ENCODE assay signal across 8 mouse cellular contexts in the genomic region with DNA sequence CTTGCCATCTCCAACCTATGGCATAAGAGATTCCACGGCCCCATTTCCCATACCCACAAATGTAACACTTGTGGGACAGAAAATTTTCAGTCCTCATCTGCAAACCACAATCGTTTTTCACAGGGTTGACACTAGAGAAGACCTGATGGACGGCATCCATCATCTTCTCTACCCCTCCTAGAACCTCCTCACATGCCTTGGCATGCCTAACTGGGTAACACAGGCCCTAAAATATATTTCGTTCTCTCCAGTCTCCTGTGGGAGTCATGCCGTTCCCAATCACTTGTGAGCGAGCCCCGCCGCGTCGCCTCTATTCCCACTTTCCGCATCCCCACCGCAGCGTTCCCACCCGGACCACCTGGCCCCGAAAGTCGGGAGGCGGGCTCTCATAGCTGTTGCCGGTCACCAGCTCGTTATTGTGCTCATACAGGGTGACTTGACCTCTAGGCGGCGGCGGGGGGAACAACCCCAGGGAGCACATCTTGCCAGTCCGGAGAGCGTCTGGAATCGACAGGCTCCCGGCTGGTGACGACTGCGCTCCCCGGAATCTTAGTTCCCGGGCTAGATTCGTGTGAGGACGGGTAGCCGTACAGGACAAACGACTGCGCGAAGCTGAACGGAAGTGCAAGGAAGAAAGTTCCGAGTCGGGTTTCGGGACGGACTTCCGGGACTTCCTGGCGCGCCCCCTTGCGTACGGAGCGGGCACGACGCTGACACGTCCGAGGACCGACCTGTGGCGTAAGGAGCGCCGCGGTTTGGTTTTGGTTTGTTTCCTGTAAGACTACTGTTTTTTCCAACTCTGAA. TPM values are rescaled to one million over a fixed set of nuclear protein-coding genes. Genes with fewer than 3 reads are reported as not detected.
DNase-seq lines count a peak whose midpoint lies in the region; ATAC-seq lines count a peak whose summit lies in the region.

A gene (minus strand): TSS at position 634 of the 804 bp plus-strand sequence.

- peak within 1 kb of the TSS; percentile 75 for H3K4me2 ChIP-seq in hindbrain, embryonic 11.5 days (replicated peaks; ENCODE audit: low read depth, low read length)

- peak within 1 kb of the TSS; percentile 87 for H3K9ac ChIP-seq in hindbrain, embryonic 11.5 days (ENCODE audit: low read depth, low read length)

- DNase-seq in Muller cell, postnatal 12 days (ENCODE audit: inconsistent ontology term) = peak; percentile 97
- peak; percentile 94 for DNase-seq in cerebellum, adult 9-11 months
- peak; percentile 87 to 97 for DNase-seq in frontal cortex, adult 2 months (ENCODE audit: extremely low spot score in 1 of 2, low spot score in 1 of 2)
- DNase-seq in hindbrain, embryonic 11.5 days (ENCODE audit: low spot score) = peak; percentile 98
- peak; percentile 95 to 96 for DNase-seq in layer of hippocampus, postnatal 10 days (ENCODE audit: low spot score in 2 of 2)
- DNase-seq in lung, postnatal 10 days = peak; percentile 97
- DNase-seq in ovary, postnatal 36 days (ENCODE audit: low spot score) = peak; percentile 95
- DNase-seq in thymus, postnatal 25 days = peak; percentile 94

- 1% methylated on average over 55 of the region's 56 CpGs for WGBS in hindbrain, embryonic 11.5 days

- peak; percentile 87 for ATAC-seq in hindbrain, embryonic 11.5 days (ENCODE audit: low FRiP score)

- H3K4me1 ChIP-seq in hindbrain, embryonic 11.5 days (replicated peaks; ENCODE audit: control insufficient read depth, insufficient read depth, low read length) = peaks cover 6% of the 10 kb centered on the region; the same call in 1 of the 2 replicates

- H3K27ac ChIP-seq in hindbrain, embryonic 11.5 days (ENCODE audit: low read depth, low read length) = peak within 1 kb of the TSS; percentile 61

- H3K4me3 ChIP-seq in hindbrain, embryonic 11.5 days (ENCODE audit: low read depth, low read length) = peak within 1 kb of the TSS; percentile 80

- H3K9me3 ChIP-seq in hindbrain, embryonic 11.5 days (ENCODE audit: control insufficient read depth, low read length) = no peaks in the 10 kb centered on the region

- no peaks in the 10 kb centered on the region for H3K27me3 ChIP-seq in hindbrain, embryonic 11.5 days (ENCODE audit: control insufficient read depth, insufficient read depth, low read length)

- H3K36me3 ChIP-seq in hindbrain, embryonic 11.5 days (ENCODE audit: control insufficient read depth, insufficient read depth, low read length) = no peaks in the 10 kb centered on the region

RNA-seq across cellular contexts. Expression of the gene that starts here (rescaled TPM):
- 18.1 and 18.6 TPM in 2 replicates for polyA plus RNA-seq in frontal cortex, adult 2 months (2012; rRNA removed)
- 65.9 and 76.2 TPM in 2 replicates for polyA plus RNA-seq in hindbrain, embryonic 11.5 days (2014; fragmentation: Nextera tagmentation; extraction: Ambion mirVana)
- 10 to 100 TPM; 23.2 to 26.3 TPM for total RNA-seq in layer of hippocampus, postnatal 10 days (2021)

Comparison
In these comparisons a context has a peak if more than half of its experiments do, and no peak if none do; other contexts are left out.
1. Peak in every context shown above with its lines: DNase-seq, ATAC-seq, H3K4me3 ChIP-seq and H3K27ac ChIP-seq.